Mouse (Mus musculus) spleen, postnatal 0 days (tissue): ENCODE data around the gene Prkcz. TPM values are rescaled to one million over a fixed set of nuclear protein-coding genes. Genes with fewer than 3 reads are reported as not detected.

Experiments used
- polyA plus RNA-seq: library from polyadenylated mRNA; unstranded; fragments of >200 nt; fragmentation: Nextera tagmentation; extraction: Ambion mirVana; gene quantifications from 2 replicates; pipeline ENCODE4 v1.2.1, GENCODE M21; 2015

Prkcz gene
- 3.0 and 3.3 TPM in 2 replicates for polyA plus RNA-seq

DNA sequence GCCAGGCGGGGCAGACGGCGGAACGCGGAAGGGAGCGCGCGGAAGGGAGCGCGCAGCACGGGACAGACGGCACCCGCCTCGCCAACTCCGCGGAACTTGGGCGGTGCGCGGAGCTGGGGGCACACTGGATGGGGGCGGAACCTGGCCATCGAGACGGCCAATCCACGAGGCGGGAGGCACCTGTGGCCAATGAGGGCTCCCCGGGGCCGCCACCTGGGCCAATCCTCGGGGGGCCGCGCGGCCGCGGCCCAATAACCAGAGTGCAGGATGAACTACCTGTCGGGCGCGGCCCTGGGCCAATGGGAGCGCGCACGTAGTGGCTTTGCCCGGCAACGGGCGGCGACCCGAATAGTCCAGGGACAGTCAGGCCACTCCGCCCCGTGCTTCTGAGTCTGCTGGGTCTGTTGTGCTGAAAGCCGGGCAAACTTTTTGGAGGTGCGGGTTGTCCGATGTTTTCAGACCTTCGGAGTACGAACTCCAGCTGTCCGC, at the start of gene Prkcz:
Gene Prkcz, minus strand, starts transcription at position 59 of the 489 bp plus-strand sequence.

DNA sequence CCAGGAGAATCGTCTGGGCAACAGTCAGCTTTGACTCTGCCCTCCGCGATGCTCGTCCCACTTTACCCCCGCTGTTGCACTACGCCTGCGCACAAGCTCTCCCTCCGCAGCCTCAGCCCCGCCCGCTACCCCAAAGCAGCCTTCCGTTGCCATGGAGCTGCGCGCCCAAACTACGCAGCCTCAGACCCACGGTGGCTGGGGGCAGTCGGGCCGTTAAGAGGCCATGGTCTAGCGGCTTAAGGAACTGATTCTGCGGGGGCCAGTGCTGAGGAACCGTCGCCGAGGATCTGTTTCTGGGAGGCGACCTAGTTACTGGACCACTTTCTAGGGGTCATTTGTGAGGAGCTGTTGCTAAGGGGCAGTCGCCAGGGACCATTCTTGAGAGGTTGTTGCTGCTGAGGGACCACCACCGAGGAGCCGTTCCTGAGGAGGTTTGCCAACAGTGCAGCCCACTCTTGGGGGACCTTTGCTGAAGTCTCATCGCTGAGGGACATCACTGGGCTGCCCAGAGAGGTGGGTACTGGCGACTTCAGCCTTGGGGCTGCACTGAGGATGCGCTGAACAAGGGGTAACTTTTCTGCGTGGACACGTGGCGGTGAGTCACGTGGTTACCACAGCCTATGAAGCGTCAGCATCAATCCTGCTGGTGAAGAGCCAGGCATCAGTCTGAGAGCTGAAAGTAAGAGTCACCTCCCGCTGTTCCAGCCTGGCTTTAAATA, 48.1 kb upstream of the Prkcz start, which contains the start of gene Cfap74:
Gene Cfap74, plus strand, starts transcription at position 133 of the 719 bp plus-strand sequence.

DNA sequence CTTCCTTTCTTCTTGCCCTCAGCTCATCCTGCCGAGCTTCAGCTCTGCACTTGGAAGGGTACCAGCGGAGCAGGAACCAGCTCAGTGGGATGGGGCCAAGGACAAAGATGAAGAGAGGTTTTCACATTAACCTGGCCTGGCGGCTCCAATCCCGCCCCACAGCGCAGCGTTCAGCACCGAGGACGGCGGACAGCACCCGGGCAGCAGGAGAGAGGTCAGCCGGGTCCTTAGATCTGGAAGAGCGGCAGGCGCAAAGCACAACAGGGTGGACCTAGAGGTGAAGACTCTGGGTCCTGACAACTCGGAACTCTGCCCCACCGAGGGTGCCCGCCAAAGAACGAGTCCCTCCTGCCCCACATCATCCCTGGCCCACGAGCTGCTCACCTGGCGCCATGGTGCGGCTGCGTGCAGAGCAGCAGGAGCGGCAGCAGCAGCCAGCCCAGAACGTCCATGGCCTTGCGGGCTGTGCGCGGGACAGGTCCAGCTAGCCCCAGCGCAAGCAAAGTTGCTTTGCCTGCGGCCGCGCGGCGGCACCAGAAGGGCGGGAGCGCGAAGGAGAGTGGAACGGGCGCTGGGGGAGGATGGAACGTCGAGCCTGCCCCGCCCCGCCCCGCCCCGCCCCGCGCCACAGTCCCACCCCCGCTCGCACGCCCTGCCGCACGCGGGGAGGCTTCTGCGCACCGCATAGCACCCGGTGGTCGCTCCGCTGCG, 36.5 kb upstream of the Prkcz start, which contains the start of gene Gabrd:
Gene Gabrd, minus strand, starts transcription at position 602 of the 711 bp plus-strand sequence.

DNA sequence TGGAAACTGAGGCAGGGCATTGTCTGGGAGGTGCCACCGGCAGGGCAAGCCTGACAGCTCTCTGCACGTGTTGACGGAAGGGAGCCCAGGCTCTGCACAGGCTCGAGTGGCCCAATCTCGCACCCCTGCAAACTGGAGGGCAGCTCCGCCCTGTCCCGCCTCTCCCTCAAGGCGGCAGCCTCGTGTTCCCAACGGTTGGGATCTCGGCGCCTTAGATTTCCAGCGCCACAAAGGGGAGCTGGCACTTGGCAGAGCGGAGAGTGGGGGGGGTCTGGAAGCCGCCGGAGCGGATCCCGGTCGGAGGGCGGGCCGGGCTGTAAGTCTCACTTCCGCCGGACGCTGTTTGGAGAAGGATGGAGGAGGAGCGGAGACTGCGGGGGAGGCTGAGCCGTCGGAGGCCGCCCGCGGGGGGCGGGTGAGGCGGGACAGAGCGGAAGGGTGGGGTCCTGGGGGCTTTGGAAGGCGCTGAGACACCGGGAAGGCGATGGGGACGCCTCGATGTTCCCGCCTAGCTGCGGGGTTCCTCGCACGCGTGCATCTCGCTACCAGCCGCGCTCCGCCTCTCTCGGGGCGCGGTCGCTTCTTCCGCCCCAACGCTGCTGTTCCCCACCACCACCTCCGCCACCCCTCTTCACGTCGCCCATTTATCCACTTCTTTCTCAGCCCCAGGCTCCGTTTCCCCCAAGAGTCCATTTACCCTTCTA, 111.4 kb downstream of the Prkcz start, which contains the start of gene Faap20:
Gene Faap20, plus strand, starts transcription at position 155 of the 704 bp plus-strand sequence.

DNA sequence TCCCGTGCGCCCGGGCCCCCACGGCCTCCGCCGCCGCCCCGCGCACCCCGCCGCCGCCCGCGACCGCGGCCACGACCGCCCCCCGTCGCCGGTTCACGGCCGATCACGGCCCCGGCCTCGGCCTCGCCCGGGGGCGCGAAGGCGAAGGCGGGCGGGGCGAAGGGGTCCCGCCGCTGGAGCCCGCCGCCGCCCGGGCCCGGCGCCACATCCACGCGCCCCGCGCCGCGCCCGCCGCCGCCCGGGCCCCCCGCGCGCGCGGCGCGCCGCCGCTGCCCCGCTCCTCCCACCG, 138.7 kb downstream of the Prkcz start, which contains the start of gene Ski:
Gene Ski, minus strand, starts transcription at position 41 of the 289 bp plus-strand sequence.

Other genes starting within 250 kb of the Prkcz start
- gene Ski, start 138.8 kb downstream of the Prkcz start, polyA plus RNA-seq = 6.2 and 7.7 TPM in 2 replicates
- gene Faap20, start 111.6 kb downstream of the Prkcz start, polyA plus RNA-seq = 29.5 and 35.6 TPM in 2 replicates
- 0.11 TPM in 1 of 2 replicates, not detected in the other for gene Gabrd, start 36.8 kb upstream of the Prkcz start, polyA plus RNA-seq
- 0.11 and 0.22 TPM in 2 replicates for gene Cfap74, start 47.8 kb upstream of the Prkcz start, polyA plus RNA-seq
- not detected in 2 replicates for gene Tmem52, start 107.8 kb upstream of the Prkcz start, polyA plus RNA-seq
- gene Gnb1, start 130.0 kb upstream of the Prkcz start, polyA plus RNA-seq = 166 and 176 TPM in 2 replicates
- 48.0 and 55.7 TPM in 2 replicates for gene Nadk, start 201.0 kb upstream of the Prkcz start, polyA plus RNA-seq
- gene Slc35e2, start 240.1 kb upstream of the Prkcz start, polyA plus RNA-seq = 7.6 and 7.7 TPM in 2 replicates